Mouse (Mus musculus): ENCODE results near the gene Faah. TPM values are rescaled to one million over a fixed set of nuclear protein-coding genes. Genes with fewer than 3 reads are reported as not detected.

Gene Faah
- total RNA-seq, 2 experiments from 2014 or later = 1.3 to 1.8 TPM

Other genes with a start within 250 kb of the Faah start
- gene Tex38, start 236.9 kb downstream of the Faah start, total RNA-seq (2014; fragmentation: Nextera tagmentation) = not detected in 2 replicates
- not detected in 2 replicates for gene Tex38, start 236.9 kb downstream of the Faah start, total RNA-seq (2017)
- 15.0 and 43.3 TPM in 2 replicates for gene Atpaf1, start 233.1 kb downstream of the Faah start, total RNA-seq (2014; fragmentation: Nextera tagmentation)
- gene Atpaf1, start 233.1 kb downstream of the Faah start, total RNA-seq (2017) = 12.4 and 13.9 TPM in 2 replicates
- 6.0 and 6.3 TPM in 2 replicates for gene Mob3c, start 189.8 kb downstream of the Faah start, total RNA-seq (2014; fragmentation: Nextera tagmentation)
- 2.6 and 6.2 TPM in 2 replicates for gene Mob3c, start 189.8 kb downstream of the Faah start, total RNA-seq (2017)
- gene Mknk1, start 178.7 kb downstream of the Faah start, total RNA-seq (2014; fragmentation: Nextera tagmentation) = 30.0 and 48.8 TPM in 2 replicates
- gene Mknk1, start 178.7 kb downstream of the Faah start, total RNA-seq (2017) = 30.2 and 39.0 TPM in 2 replicates
- gene Kncn, start 133.5 kb downstream of the Faah start, total RNA-seq (2014; fragmentation: Nextera tagmentation) = not detected in 2 replicates
- gene Kncn, start 133.5 kb downstream of the Faah start, total RNA-seq (2017) = not detected in 2 replicates
- gene 6430628N08Rik, start 127.3 kb downstream of the Faah start, total RNA-seq (2014; fragmentation: Nextera tagmentation) = not detected in 2 replicates
- gene 6430628N08Rik, start 127.3 kb downstream of the Faah start, total RNA-seq (2017) = not detected in 2 replicates
- not detected in 2 replicates for gene Dmbx1, start 78.0 kb downstream of the Faah start, total RNA-seq (2014; fragmentation: Nextera tagmentation)
- not detected in 2 replicates for gene Dmbx1, start 78.0 kb downstream of the Faah start, total RNA-seq (2017)
- 15.0 and 17.0 TPM in 2 replicates for gene Nsun4, start 36.0 kb upstream of the Faah start, total RNA-seq (2014; fragmentation: Nextera tagmentation)
- 7.4 and 14.6 TPM in 2 replicates for gene Nsun4, start 36.0 kb upstream of the Faah start, total RNA-seq (2017)
- gene Uqcrh, start 57.1 kb upstream of the Faah start, total RNA-seq (2014; fragmentation: Nextera tagmentation) = 723 and 784 TPM in 2 replicates
- gene Uqcrh, start 57.1 kb upstream of the Faah start, total RNA-seq (2017) = 360 and 561 TPM in 2 replicates
- 17.9 and 24.3 TPM in 2 replicates for gene Lrrc41, start 57.3 kb upstream of the Faah start, total RNA-seq (2014; fragmentation: Nextera tagmentation)
- 19.2 and 20.7 TPM in 2 replicates for gene Lrrc41, start 57.3 kb upstream of the Faah start, total RNA-seq (2017)
- 37.5 and 43.3 TPM in 2 replicates for gene Rad54l, start 105.8 kb upstream of the Faah start, total RNA-seq (2014; fragmentation: Nextera tagmentation)
- gene Rad54l, start 105.8 kb upstream of the Faah start, total RNA-seq (2017) = 27.9 and 34.9 TPM in 2 replicates
- gene Pomgnt1, start 105.9 kb upstream of the Faah start, total RNA-seq (2014; fragmentation: Nextera tagmentation) = 13.8 and 18.3 TPM in 2 replicates
- gene Pomgnt1, start 105.9 kb upstream of the Faah start, total RNA-seq (2017) = 17.1 and 17.5 TPM in 2 replicates
- not detected in 2 replicates for gene Lurap1, start 133.4 kb upstream of the Faah start, total RNA-seq (2014; fragmentation: Nextera tagmentation)
- gene Lurap1, start 133.4 kb upstream of the Faah start, total RNA-seq (2017) = not detected in 2 replicates
- gene Tspan1, start 149.7 kb upstream of the Faah start, total RNA-seq (2014; fragmentation: Nextera tagmentation) = not detected in 2 replicates
- gene Tspan1, start 149.7 kb upstream of the Faah start, total RNA-seq (2017) = not detected in 2 replicates
- gene 1700042G07Rik, start 155.4 kb upstream of the Faah start, total RNA-seq (2014; fragmentation: Nextera tagmentation) = not detected in 2 replicates
- gene 1700042G07Rik, start 155.4 kb upstream of the Faah start, total RNA-seq (2017) = not detected in 2 replicates
- gene Gm49337, start 155.5 kb upstream of the Faah start, total RNA-seq (2014; fragmentation: Nextera tagmentation) = not detected in 2 replicates
- gene Gm49337, start 155.5 kb upstream of the Faah start, total RNA-seq (2017) = 0.26 TPM in 2 replicates
- gene Pik3r3, start 203.7 kb upstream of the Faah start, total RNA-seq (2014; fragmentation: Nextera tagmentation) = 0.39 TPM in 1 of 2 replicates, not detected in the other
- gene Pik3r3, start 203.7 kb upstream of the Faah start, total RNA-seq (2017) = 0.30 TPM in 1 of 2 replicates, not detected in the other

All from granulocyte monocyte progenitor cell, adult 5-6 weeks (primary cell).